Mouse (Mus musculus) myocyte (in vitro differentiated cells): ENCODE measurements around the gene Dhx57. TPM values are rescaled to one million over a fixed set of nuclear protein-coding genes. Genes with fewer than 3 reads are reported as not detected.
A peak's percentile ranks its signal among the peaks of the same experiment; 100 is the strongest.

Source experiments
- H3K27me3 ChIP-seq: one replicate; pipeline ENCODE4 v1.6.1; 2011; ENCODE audit not compliant: control insufficient read depth, insufficient read depth, insufficient read length
- H3K36me3 ChIP-seq: one replicate; pipeline ENCODE4 v1.6.1; 2011; ENCODE audit not compliant: control insufficient read depth, insufficient read depth
- H3K4me2 ChIP-seq: one replicate; pipeline ENCODE4 v1.6.1; 2011; ENCODE audit warnings: low read depth, control low read depth
- H3K4me3 ChIP-seq: one replicate; pipeline ENCODE4 v1.5.1; 2011; ENCODE audit warnings: mild to moderate bottlenecking, control low read depth, moderate library complexity
- H3K79me2 ChIP-seq: one replicate; pipeline ENCODE4 v1.6.1; 2011; ENCODE audit not compliant: control insufficient read depth, insufficient read depth
- H3ac ChIP-seq: one replicate; pipeline ENCODE4 v1.6.1; 2011; ENCODE audit not compliant: control insufficient read depth, insufficient read length
- CEBPB ChIP-seq: IDR thresholded peaks from 2 replicates; pipeline ENCODE4 v1.6.1; 2011; ENCODE audit warnings: mild to moderate bottlenecking, moderate library complexity; ENCODE audit not compliant: poor library complexity, insufficient read depth, severe bottlenecking
- E2F4 ChIP-seq: IDR thresholded peaks from one replicate; pipeline ENCODE4 v1.6.1; 2011; ENCODE audit warnings: mild to moderate bottlenecking, control low read depth, moderate library complexity; ENCODE audit not compliant: insufficient read depth
- MAX ChIP-seq: IDR thresholded peaks from one replicate; pipeline ENCODE4 v1.6.1; 2011; ENCODE audit warnings: low read depth, mild to moderate bottlenecking, control low read depth
- MYOD1 ChIP-seq, 3 experiments: IDR thresholded peaks; one replicate each; pipeline ENCODE4 v1.6.1; 2011; ENCODE audit warnings: control low read depth in 2 of 3, low read depth in 2 of 3, mild to moderate bottlenecking in 2 of 3, moderate library complexity in 1 of 3; ENCODE audit not compliant: insufficient read length in 2 of 3, control insufficient read depth in 1 of 3
- MYOG ChIP-seq, 3 experiments: IDR thresholded peaks; one replicate each; pipeline ENCODE4 v1.6.1; 2011; ENCODE audit warnings: control low read depth in 2 of 3, low read depth in 2 of 3, mild to moderate bottlenecking in 2 of 3; ENCODE audit not compliant: insufficient read length in 2 of 3, control insufficient read depth in 1 of 3, insufficient read depth in 1 of 3
- POLR2A ChIP-seq: IDR thresholded peaks from one replicate; pipeline ENCODE4 v1.6.1; 2011; ENCODE audit warnings: low read depth, mild to moderate bottlenecking, control low read depth, moderate library complexity; ENCODE audit not compliant: insufficient read length
- POLR2AphosphoS2 ChIP-seq: IDR thresholded peaks from one replicate; pipeline ENCODE4 v1.6.1; 2011; ENCODE audit warnings: low read depth, control low read depth; ENCODE audit not compliant: insufficient read length
- REST ChIP-seq: IDR thresholded peaks from one replicate; pipeline ENCODE4 v1.6.1; 2011; ENCODE audit warnings: mild to moderate bottlenecking, control low read depth, moderate library complexity; ENCODE audit not compliant: insufficient read depth, insufficient read length
- SRF ChIP-seq: IDR thresholded peaks from one replicate; pipeline ENCODE4 v1.6.1; 2011; ENCODE audit warnings: low read depth; ENCODE audit not compliant: control insufficient read depth, insufficient read length
- TCF12 ChIP-seq: IDR thresholded peaks from one replicate; pipeline ENCODE4 v1.6.1; 2011; ENCODE audit warnings: mild to moderate bottlenecking, control low read depth; ENCODE audit not compliant: poor library complexity, insufficient read depth, severe bottlenecking
- TCF3 ChIP-seq: IDR thresholded peaks from one replicate; pipeline ENCODE4 v1.6.1; 2011; ENCODE audit warnings: low read depth, control low read depth; ENCODE audit not compliant: insufficient read length
- USF1 ChIP-seq: IDR thresholded peaks from one replicate; pipeline ENCODE4 v1.6.1; 2011; ENCODE audit warnings: low read depth, mild to moderate bottlenecking, control low read depth, moderate library complexity
- polyA plus RNA-seq: library from polyadenylated mRNA; unstranded; fragments of >200 nt; fragmentation: generic; extraction: Trizol; gene quantifications from one replicate; pipeline ENCODE4 v1.2.1, GENCODE M21; 2012; ENCODE audit warnings: missing spikeins

The Dhx57 gene
- polyA plus RNA-seq, 1 experiment = 7.4 TPM

GRCm38 (mm10) chr17:80323658-80324057, 33.4 kb upstream of the Dhx57 start:
- Histone ChIP-seq H3K79me2 (no peaks in the 10 kb centered on the region), H3K27me3 (no peaks in the 10 kb centered on the region), H3K36me3 (no peaks in the 10 kb centered on the region), H3K4me2 (no peak overlapping the region), H3ac (no peak overlapping the region), H3K4me3 (no peak overlapping the region)
- TF ChIP-seq TCF3 = no peak
- no peak for TF ChIP-seq MYOG (IDR thresholded peaks at IDR 0.05; ENCODE audit: control insufficient read depth in 1 of 3, insufficient read depth in 1 of 3, insufficient read length in 2 of 3, low read depth in 2 of 3)
- TF ChIP-seq USF1 = no peak
- TF ChIP-seq POLR2A = no peak
- no peak for TF ChIP-seq E2F4
- no peak for TF ChIP-seq SRF
- no peak for TF ChIP-seq CEBPB
- TF ChIP-seq REST = no peak
- no peak for TF ChIP-seq TCF12
- TF ChIP-seq MYOD1 (IDR thresholded peaks at IDR 0.05; ENCODE audit: control insufficient read depth in 1 of 3, insufficient read length in 2 of 3, low read depth in 2 of 3) = no peak
- TF ChIP-seq MAX = no peak
- no peak for TF ChIP-seq POLR2AphosphoS2

GRCm38 (mm10) chr17:80323015-80323414, 32.7 kb upstream of the Dhx57 start:
- H3K27me3 ChIP-seq = no peaks in the 10 kb centered on the region
- H3ac ChIP-seq = no peak overlapping the region
- no peak overlapping the region for H3K4me2 ChIP-seq
- TF ChIP-seq CEBPB (no peak), POLR2AphosphoS2 (no peak), MYOD1 (IDR thresholded peaks at IDR 0.05; ENCODE audit: control insufficient read depth in 1 of 3, insufficient read length in 2 of 3, low read depth in 2 of 3) (no peak), MAX (no peak), TCF3 (no peak), MYOG (IDR thresholded peaks at IDR 0.05; ENCODE audit: control insufficient read depth in 1 of 3, insufficient read depth in 1 of 3, insufficient read length in 2 of 3, low read depth in 2 of 3) (no peak), USF1 (no peak), TCF12 (no peak), E2F4 (no peak), POLR2A (no peak), REST (no peak), SRF (no peak)
- no peak overlapping the region for H3K4me3 ChIP-seq
- no peaks in the 10 kb centered on the region for H3K36me3 ChIP-seq
- H3K79me2 ChIP-seq = no peaks in the 10 kb centered on the region

- Histone ChIP-seq H3K4me3 (no peak overlapping the region), H3K79me2 (no peaks in the 10 kb centered on the region), H3ac (no peak overlapping the region), H3K27me3 (no peaks in the 10 kb centered on the region), H3K4me2 (no peak overlapping the region), H3K36me3 (no peaks in the 10 kb centered on the region)
- TF ChIP-seq CEBPB = no peak
- no peak for TF ChIP-seq TCF3
- TF ChIP-seq POLR2AphosphoS2 = no peak
- no peak for TF ChIP-seq E2F4
- TF ChIP-seq SRF = no peak
- TF ChIP-seq REST = no peak
- no peak for TF ChIP-seq MYOG (IDR thresholded peaks at IDR 0.05; ENCODE audit: control insufficient read depth in 1 of 3, insufficient read depth in 1 of 3, insufficient read length in 2 of 3, low read depth in 2 of 3)
- TF ChIP-seq MAX = no peak
- TF ChIP-seq MYOD1 (IDR thresholded peaks at IDR 0.05; ENCODE audit: control insufficient read depth in 1 of 3, insufficient read length in 2 of 3, low read depth in 2 of 3) = no peak
- no peak for TF ChIP-seq TCF12
These were observed 32.0 kb upstream of the Dhx57 start for GRCm38 (mm10) chr17:80322228-80322627.

- Histone ChIP-seq H3K79me2 (no peaks in the 10 kb centered on the region), H3K4me2 (no peak overlapping the region), H3K36me3 (no peaks in the 10 kb centered on the region), H3K4me3 (no peak overlapping the region), H3K27me3 (no peaks in the 10 kb centered on the region), H3ac (no peak overlapping the region)
- TF ChIP-seq USF1 (no peak), MAX (no peak), MYOG (IDR thresholded peaks at IDR 0.05; ENCODE audit: control insufficient read depth in 1 of 3, insufficient read depth in 1 of 3, insufficient read length in 2 of 3, low read depth in 2 of 3) (no peak), TCF12 (no peak), CEBPB (no peak)
These were observed 22.1 kb upstream of the Dhx57 start for GRCm38 (mm10) chr17:80312405-80312804.

GRCm38 (mm10) chr17:80311761-80312160, 21.5 kb upstream of the Dhx57 start:
- Histone ChIP-seq H3K36me3 (no peaks in the 10 kb centered on the region), H3K79me2 (no peaks in the 10 kb centered on the region), H3K27me3 (no peaks in the 10 kb centered on the region), H3K4me3 (no peak overlapping the region), H3K4me2 (peak overlapping the region; percentile 62), H3ac (no peak overlapping the region)
- TF ChIP-seq MYOD1 (IDR thresholded peaks at IDR 0.05; ENCODE audit: control insufficient read depth in 1 of 3, insufficient read length in 2 of 3, low read depth in 2 of 3) (no peak), E2F4 (no peak), TCF12 (no peak), REST (no peak), MYOG (IDR thresholded peaks at IDR 0.05; ENCODE audit: control insufficient read depth in 1 of 3, insufficient read depth in 1 of 3, insufficient read length in 2 of 3, low read depth in 2 of 3) (no peak), CEBPB (no peak), SRF (no peak), POLR2A (no peak), USF1 (no peak), TCF3 (no peak)
